Mouse (Mus musculus) embryonic facial prominence, embryonic 15.5 days (tissue): Measurements from ENCODE around the gene Itgb5. TPM values are rescaled to one million over a fixed set of nuclear protein-coding genes. Genes with fewer than 3 reads are reported as not detected.
A peak's percentile ranks its signal among the peaks of the same experiment; 100 is the strongest.

Source experiments
- ATAC-seq: fragments of 200-750 bp; cut with Nextera tagmentation; 2 replicates; pipeline ENCODE4 v1.8.0; 2017; ENCODE audit warnings: low read depth, moderate TSS enrichment; ENCODE audit not compliant: insufficient number of reproducible peaks, low FRiP score, low TSS enrichment
- H3K27ac ChIP-seq: fragments of 300-500 bp; sonication (generic); replicated peaks from 2 replicates; pipeline ENCODE4 v1.5.1; 2015; ENCODE audit warnings: mild to moderate bottlenecking, inconsistent platforms
- H3K27me3 ChIP-seq: fragments of 300-500 bp; sonication (generic); 2 replicates; pipeline ENCODE4 v1.6.1; 2015; ENCODE audit warnings: inconsistent platforms
- H3K36me3 ChIP-seq: fragments of 300-500 bp; sonication (generic); 2 replicates; pipeline ENCODE4 v1.6.1; 2015; ENCODE audit warnings: mild to moderate bottlenecking, inconsistent platforms
- H3K4me1 ChIP-seq: fragments of 300-500 bp; sonication (generic); 2 replicates; pipeline ENCODE4 v1.6.1; 2015; ENCODE audit warnings: inconsistent platforms
- H3K4me2 ChIP-seq: fragments of 300-500 bp; sonication (generic); replicated peaks from 2 replicates; pipeline ENCODE4 v1.6.1; 2015; ENCODE audit warnings: mild to moderate bottlenecking, inconsistent platforms
- H3K4me3 ChIP-seq: fragments of 300-500 bp; sonication (generic); replicated peaks from 2 replicates; pipeline ENCODE4 v1.5.1; 2015; ENCODE audit warnings: mild to moderate bottlenecking, inconsistent platforms
- H3K9ac ChIP-seq: fragments of 300-500 bp; sonication (generic); 2 replicates; pipeline ENCODE4 v1.6.1; 2015; ENCODE audit warnings: inconsistent platforms
- H3K9me3 ChIP-seq: fragments of 300-500 bp; sonication (generic); replicated peaks from 2 replicates; pipeline ENCODE4 v1.6.1; 2016; ENCODE audit warnings: inconsistent platforms
- WGBS: fragments of 180-500 bp; shearing (Covaris S2); methylation state at CpG from one replicate; pipeline ENCODE4 v1.1.7; 2015; 5-methylcytosine and 5-hydroxymethylcytosine counted together
- polyA plus RNA-seq: library from polyadenylated mRNA; unstranded; fragments of >200 nt; fragmentation: Nextera tagmentation; extraction: Ambion mirVana; gene quantifications from 2 replicates; pipeline ENCODE4 v1.2.1, GENCODE M21; 2015

The Itgb5 gene
- polyA plus RNA-seq, 1 experiment from 2014 or later: 123 TPM

- H3K4me2 ChIP-seq: peak within 1 kb of the TSS; percentile 83
- H3K36me3 ChIP-seq: peaks cover 13% of the 10 kb centered on the region
- ATAC-seq: peak; percentile 85; the same call in 1 of the 2 replicates
- whole genome bisulfite sequencing: under 1% methylated on average over 44 of the region's 44 CpGs
- no peaks in the 10 kb centered on the region for H3K27me3 ChIP-seq
- peak within 1 kb of the TSS; percentile 75 for H3K27ac ChIP-seq
- H3K9ac ChIP-seq: peak within 1 kb of the TSS; percentile 89
- peak within 1 kb of the TSS; percentile 91 for H3K4me3 ChIP-seq
- peaks cover 13% of the 10 kb centered on the region for H3K4me1 ChIP-seq
- H3K9me3 ChIP-seq: no peaks in the 10 kb centered on the region
These were observed 137.2 kb downstream of the Itgb5 start, which contains the start of gene Umps for GRCm38 (mm10) chr16:33966538-33967282. TSS of gene Umps (minus strand) at chr16:33967038.

GRCm38 (mm10) chr16:33967283-33967640 is 137.8 kb downstream of the Itgb5 start:
- Histone ChIP-seq H3K4me2 (peak overlapping the region; percentile 83), H3K4me1 (peaks cover 13% of the 10 kb centered on the region), H3K4me3 (peak overlapping the region; percentile 91), H3K27me3 (no peaks in the 10 kb centered on the region), H3K9me3 (no peaks in the 10 kb centered on the region), H3K27ac (peak overlapping the region; percentile 75; the same call in 1 of the 2 replicates), H3K9ac (peak overlapping the region; percentile 89), H3K36me3 (peaks cover 8% of the 10 kb centered on the region)
- ATAC-seq: no peak
- WGBS: 37% methylated on average over 2 of the region's 2 CpGs

DNA sequence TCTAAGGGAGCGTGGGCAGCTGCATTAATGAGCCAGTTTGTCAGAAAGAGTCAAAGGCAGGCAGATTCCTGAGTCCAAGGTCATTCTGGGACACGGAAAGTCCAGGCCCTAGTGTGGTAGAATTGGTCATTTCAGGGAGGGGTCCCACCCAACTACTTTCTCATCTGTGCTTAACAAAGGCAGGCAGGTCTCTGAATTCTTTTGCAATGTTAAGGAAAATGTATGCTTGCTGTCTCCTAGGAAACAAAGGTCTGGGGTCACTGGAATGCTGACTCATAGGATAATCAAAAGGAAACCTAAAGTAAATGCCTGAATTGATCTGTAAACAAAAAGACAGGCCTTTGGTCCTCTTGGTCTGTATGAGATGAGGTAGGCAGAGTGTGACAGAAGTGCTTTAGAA is 150.4 kb downstream of the Itgb5 start:
- Histone ChIP-seq H3K4me1 (no peaks in the 10 kb centered on the region), H3K9me3 (no peaks in the 10 kb centered on the region), H3K27ac (no peak overlapping the region), H3K27me3 (no peaks in the 10 kb centered on the region), H3K4me3 (no peak overlapping the region), H3K4me2 (no peak overlapping the region), H3K9ac (no peak overlapping the region), H3K36me3 (no peaks in the 10 kb centered on the region)
- ATAC-seq: no peak
- 79% methylated on average over 2 of the region's 2 CpGs for WGBS

DNA sequence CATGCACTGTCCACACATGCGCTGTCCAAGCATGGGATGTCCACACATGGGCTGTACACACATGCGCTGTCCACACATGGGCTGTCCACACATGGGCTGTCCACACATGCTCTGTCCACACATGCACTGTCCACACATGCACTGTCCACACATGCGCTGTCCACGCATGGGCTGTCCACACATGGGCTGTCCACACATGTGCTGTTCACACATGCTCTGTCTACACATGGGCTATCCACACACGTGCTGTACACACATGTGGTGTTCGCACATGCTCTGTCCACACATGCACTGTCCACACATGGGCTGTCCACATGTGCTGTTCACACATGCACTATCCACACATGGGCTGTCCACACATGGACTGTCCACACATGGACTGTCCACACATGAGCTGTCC is 154.2 kb downstream of the Itgb5 start:
- H3K27me3 ChIP-seq: no peaks in the 10 kb centered on the region
- no peak overlapping the region for H3K9ac ChIP-seq
- no peaks in the 10 kb centered on the region for H3K9me3 ChIP-seq
- no peak overlapping the region for H3K4me2 ChIP-seq
- no peak; the same call in 1 of the 2 replicates for ATAC-seq
- H3K27ac ChIP-seq: no peak overlapping the region
- no peak overlapping the region for H3K4me3 ChIP-seq
- WGBS: 95% methylated on average over 6 of the region's 6 CpGs
- no peaks in the 10 kb centered on the region for H3K36me3 ChIP-seq
- H3K4me1 ChIP-seq: 0 out of 2 replicates have a peak, but pooled peaks cover 3% of the 10 kb centered on the region

DNA sequence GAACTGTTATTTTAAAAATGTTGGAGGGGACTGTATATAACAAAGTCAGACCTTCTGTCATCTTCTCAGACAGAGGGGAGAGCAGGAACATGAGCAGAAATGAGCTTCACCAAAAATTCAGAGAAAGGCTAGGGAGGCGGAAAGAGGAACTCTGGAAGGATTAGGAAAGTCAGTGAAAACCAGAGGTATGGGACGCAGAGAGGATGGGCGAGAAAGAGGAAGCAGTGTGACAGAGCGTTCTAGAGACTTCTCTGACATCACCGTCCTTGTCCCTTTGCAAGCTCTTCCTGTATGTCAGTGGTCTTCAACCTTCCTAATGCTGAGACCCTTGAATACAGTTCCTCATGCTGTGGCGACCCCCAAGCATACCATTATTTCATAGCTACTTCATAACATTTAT is 155.9 kb downstream of the Itgb5 start:
- Histone ChIP-seq H3K4me1 (0 out of 2 replicates have a peak, but pooled peaks cover 5% of the 10 kb centered on the region), H3K9me3 (no peaks in the 10 kb centered on the region), H3K27me3 (no peaks in the 10 kb centered on the region), H3K27ac (no peak overlapping the region), H3K9ac (no peak overlapping the region), H3K36me3 (no peaks in the 10 kb centered on the region), H3K4me2 (no peak overlapping the region), H3K4me3 (no peak overlapping the region)
- ATAC-seq: no peak
- 87% methylated on average over 6 of the region's 6 CpGs for whole genome bisulfite sequencing

- no peak overlapping the region for H3K4me3 ChIP-seq
- H3K36me3 ChIP-seq: no peaks in the 10 kb centered on the region
- H3K9ac ChIP-seq: no peak overlapping the region
- H3K27me3 ChIP-seq: no peaks in the 10 kb centered on the region
- no peaks in the 10 kb centered on the region for H3K9me3 ChIP-seq
- ATAC-seq: no peak
- no peak overlapping the region for H3K4me2 ChIP-seq
- 87% methylated on average over 7 of the region's 7 CpGs for WGBS
- H3K27ac ChIP-seq: no peak overlapping the region
- H3K4me1 ChIP-seq: 0 out of 2 replicates have a peak, but pooled peaks cover 5% of the 10 kb centered on the region
These were observed 157.5 kb downstream of the Itgb5 start for GRCm38 (mm10) chr16:33986993-33987392.

DNA sequence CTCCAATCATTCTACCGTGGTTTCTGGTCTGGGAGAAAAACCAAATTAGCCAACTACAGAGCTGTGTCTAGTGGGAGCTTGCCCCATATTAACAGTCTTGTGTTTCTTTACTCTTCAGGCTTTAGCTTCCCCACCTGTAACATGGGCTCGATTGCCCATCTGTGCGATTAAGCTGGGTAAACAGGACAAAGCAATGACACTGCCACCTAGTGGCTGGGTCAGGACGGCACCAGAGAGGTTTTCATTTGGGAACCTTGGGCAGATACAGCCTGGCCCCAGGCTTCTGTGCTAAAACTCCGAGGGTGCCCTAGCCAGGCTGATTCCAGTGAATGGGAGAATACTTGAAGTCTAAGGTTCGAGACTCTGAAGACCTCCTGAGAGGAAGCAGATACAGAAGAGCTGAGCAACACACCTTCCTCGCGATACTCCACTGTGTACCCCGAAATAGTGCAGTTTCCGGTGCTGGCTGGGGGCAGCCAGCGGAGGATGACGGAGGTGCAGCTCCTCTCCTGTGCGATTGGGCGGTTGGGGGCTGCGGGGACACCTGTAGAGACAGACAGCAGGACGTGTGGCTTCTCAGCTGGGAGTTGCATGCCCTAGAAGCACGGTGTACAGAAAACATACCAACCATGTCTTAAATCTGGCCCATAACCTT is 159.0 kb downstream of the Itgb5 start:
- no peak overlapping the region for H3K9ac ChIP-seq
- H3K4me2 ChIP-seq: no peak overlapping the region
- ATAC-seq: no peak
- H3K27me3 ChIP-seq: no peaks in the 10 kb centered on the region
- H3K9me3 ChIP-seq: no peaks in the 10 kb centered on the region
- no peak overlapping the region for H3K27ac ChIP-seq
- 0 out of 2 replicates have a peak, but pooled peaks cover 5% of the 10 kb centered on the region for H3K4me1 ChIP-seq
- H3K36me3 ChIP-seq: no peaks in the 10 kb centered on the region
- H3K4me3 ChIP-seq: no peak overlapping the region
- 58% methylated on average over 17 of the region's 17 CpGs for WGBS

DNA sequence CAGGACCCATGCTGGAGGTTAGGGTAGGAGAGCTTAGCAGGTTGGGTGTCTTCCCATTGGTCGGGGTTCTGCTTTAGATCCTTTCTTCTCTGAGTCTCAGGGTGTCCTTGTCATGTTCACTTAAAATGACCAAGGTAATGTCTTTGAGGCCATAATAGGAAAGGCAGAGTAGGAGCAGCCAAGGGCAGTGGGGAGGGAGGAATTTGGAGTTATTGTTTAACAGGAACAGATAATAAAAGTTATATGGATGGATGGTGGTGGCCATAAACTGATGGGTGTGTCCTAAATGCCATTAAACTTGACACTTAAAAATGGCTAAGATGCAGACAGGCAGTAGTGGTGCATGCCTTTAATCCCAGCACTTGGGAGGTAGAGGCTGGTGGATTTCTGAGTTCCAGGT is 159.6 kb downstream of the Itgb5 start:
- Histone ChIP-seq H3K4me3 (no peak overlapping the region), H3K9ac (no peak overlapping the region), H3K4me2 (no peak overlapping the region), H3K9me3 (no peaks in the 10 kb centered on the region), H3K4me1 (0 out of 2 replicates have a peak, but pooled peaks cover 5% of the 10 kb centered on the region), H3K27me3 (no peaks in the 10 kb centered on the region), H3K27ac (no peak overlapping the region), H3K36me3 (no peaks in the 10 kb centered on the region)
- no peak for ATAC-seq
- WGBS: 97% methylated on average over 1 of the region's 1 CpGs

DNA sequence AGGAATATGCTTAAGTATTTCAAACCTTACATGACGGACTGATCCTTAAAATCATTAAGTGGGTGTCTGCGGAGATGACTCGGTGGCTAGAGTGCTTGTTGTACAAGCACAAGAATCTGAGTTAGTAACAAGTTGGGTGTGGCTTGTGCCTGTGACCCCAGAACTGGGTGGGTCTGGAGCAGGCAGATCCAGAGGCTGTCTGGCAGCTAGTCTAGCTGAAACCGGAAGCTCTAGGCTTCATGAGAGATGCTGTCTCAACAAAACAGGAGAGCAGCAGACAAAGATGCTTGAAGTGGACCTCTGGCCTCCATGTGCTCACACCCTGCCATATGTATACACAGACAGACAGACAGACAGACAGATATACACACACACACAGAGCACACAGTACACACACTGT is 161.2 kb downstream of the Itgb5 start:
- Histone ChIP-seq H3K4me2 (no peak overlapping the region), H3K9ac (no peak overlapping the region), H3K27ac (no peak overlapping the region), H3K36me3 (no peaks in the 10 kb centered on the region), H3K27me3 (no peaks in the 10 kb centered on the region), H3K9me3 (no peaks in the 10 kb centered on the region), H3K4me3 (no peak overlapping the region), H3K4me1 (0 out of 2 replicates have a peak, but pooled peaks cover 5% of the 10 kb centered on the region)
- WGBS: 66% methylated on average over 4 of the region's 4 CpGs
- no peak for ATAC-seq

- Histone ChIP-seq H3K4me2 (no peak overlapping the region), H3K4me3 (no peak overlapping the region), H3K9ac (no peak overlapping the region), H3K27ac (no peak overlapping the region), H3K9me3 (no peaks in the 10 kb centered on the region), H3K36me3 (no peaks in the 10 kb centered on the region), H3K4me1 (no peaks in the 10 kb centered on the region), H3K27me3 (no peaks in the 10 kb centered on the region)
- 61% methylated on average over 6 of the region's 6 CpGs for WGBS
- no peak for ATAC-seq
These were observed 164.9 kb downstream of the Itgb5 start for GRCm38 (mm10) chr16:33994321-33994720.

- H3K36me3 ChIP-seq: no peaks in the 10 kb centered on the region
- ATAC-seq: no peak
- H3K4me3 ChIP-seq: no peak overlapping the region
- no peaks in the 10 kb centered on the region for H3K27me3 ChIP-seq
- 75% methylated on average over 3 of the region's 3 CpGs for WGBS
- H3K9ac ChIP-seq: no peak overlapping the region
- no peaks in the 10 kb centered on the region for H3K4me1 ChIP-seq
- H3K4me2 ChIP-seq: no peak overlapping the region
- H3K27ac ChIP-seq: no peak overlapping the region
- no peaks in the 10 kb centered on the region for H3K9me3 ChIP-seq
These were observed 166.0 kb downstream of the Itgb5 start for GRCm38 (mm10) chr16:33995496-33995895.
